Mouse (Mus musculus): ENCODE results near the gene Btrc. TPM values are rescaled to one million over a fixed set of nuclear protein-coding genes. Genes with fewer than 3 reads are reported as not detected.

Gene Btrc
- polyA plus RNA-seq, 1 experiment = 16.7 TPM

DNA sequence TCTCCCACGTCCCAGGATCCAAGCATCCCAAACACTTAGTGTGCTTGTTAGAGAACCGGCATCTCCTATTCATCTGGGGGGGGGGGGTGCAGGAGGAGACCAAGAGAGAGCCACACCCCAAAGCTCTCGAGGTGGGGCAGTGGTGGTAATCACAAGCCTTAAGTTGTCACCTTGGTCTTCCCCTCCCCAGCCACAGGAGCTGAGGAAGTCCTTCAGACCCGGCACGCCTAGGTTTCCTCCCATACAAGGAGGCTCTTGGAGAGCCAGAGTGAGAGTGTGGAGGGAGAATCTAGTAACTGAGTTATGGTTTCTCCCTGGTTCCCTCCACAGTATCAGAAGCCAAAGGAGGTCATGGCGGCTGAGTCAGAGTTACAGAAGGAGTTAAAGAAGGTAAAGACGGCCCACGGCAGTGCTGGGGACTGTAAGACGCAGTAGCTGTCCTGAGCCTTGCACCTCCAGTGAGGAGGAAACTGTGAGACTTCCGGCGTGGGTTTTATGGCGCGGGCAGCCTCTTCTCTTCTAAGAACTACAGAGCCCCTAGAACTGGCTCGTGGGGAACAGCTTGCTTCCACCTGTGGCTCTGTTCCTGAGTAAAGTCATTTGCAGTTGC is 213.7 kb downstream of the Btrc start:
- TF ChIP-seq POLR2A (IDR thresholded peaks at IDR 0.05; ENCODE audit: borderline replicate concordance, low read depth, low read length) = no peak
- no peak for TF ChIP-seq CTCF (IDR thresholded peaks at IDR 0.05; ENCODE audit: low read depth, low read length)
- Histone ChIP-seq H3K4me1 (ENCODE audit: control insufficient read depth, insufficient read depth, low read length) (peaks cover 23% of the 10 kb centered on the region), H3K4me3 (ENCODE audit: insufficient read depth, low read length) (no peak overlapping the region), H3K27ac (ENCODE audit: insufficient read depth, low read depth, low read length) (no peak overlapping the region)

DNA sequence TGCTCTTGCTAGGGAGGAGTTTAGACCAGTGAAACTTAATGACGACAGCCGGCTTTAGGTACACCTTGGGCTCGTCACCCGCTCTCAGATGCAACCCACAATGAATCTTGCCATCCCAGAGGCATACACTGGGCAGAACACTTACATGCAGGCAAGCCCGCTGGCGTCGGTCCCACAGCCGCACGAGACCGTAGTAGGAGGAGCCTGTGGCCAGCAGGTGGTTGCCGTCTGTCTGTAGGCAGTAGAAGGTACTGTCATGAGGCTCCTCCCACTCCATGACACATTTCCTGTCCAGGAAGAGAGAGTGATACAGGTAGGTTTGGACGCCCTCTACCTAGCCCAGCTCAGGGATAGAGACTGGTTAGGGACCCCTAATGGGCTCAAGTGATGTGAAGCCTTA is 215.4 kb downstream of the Btrc start:
- no peak overlapping the region for H3K4me3 ChIP-seq (ENCODE audit: insufficient read depth, low read length)
- TF ChIP-seq POLR2A (IDR thresholded peaks at IDR 0.05; ENCODE audit: borderline replicate concordance, low read depth, low read length) (no peak), CTCF (IDR thresholded peaks at IDR 0.05; ENCODE audit: low read depth, low read length) (no peak)
- H3K4me1 ChIP-seq (ENCODE audit: control insufficient read depth, insufficient read depth, low read length) = peaks cover 27% of the 10 kb centered on the region
- no peak overlapping the region for H3K27ac ChIP-seq (ENCODE audit: insufficient read depth, low read depth, low read length)

DNA sequence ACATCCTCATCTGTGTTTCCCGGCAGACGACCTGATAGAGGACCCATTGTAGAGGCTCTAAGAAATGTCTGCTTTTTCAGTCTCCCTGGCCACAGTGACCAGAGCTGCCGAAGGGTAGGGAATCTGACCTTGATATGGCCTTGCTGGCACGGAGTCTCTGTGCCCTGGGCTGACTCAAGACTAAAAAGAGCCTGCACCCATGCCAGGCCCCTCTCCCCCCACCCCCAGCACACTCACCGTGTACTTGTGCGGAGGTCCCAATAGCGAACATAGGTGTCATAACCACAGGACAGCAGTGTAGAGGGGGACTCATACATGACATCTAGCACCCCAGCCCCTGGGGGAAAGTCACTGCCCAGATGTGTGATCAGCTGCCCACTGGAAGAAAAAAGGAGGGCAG is 215.9 kb downstream of the Btrc start:
- H3K27ac ChIP-seq (ENCODE audit: insufficient read depth, low read depth, low read length) = no peak overlapping the region
- peaks cover 29% of the 10 kb centered on the region for H3K4me1 ChIP-seq (ENCODE audit: control insufficient read depth, insufficient read depth, low read length)
- TF ChIP-seq POLR2A (IDR thresholded peaks at IDR 0.05; ENCODE audit: borderline replicate concordance, low read depth, low read length) (no peak), CTCF (IDR thresholded peaks at IDR 0.05; ENCODE audit: low read depth, low read length) (no peak)
- H3K4me3 ChIP-seq (ENCODE audit: insufficient read depth, low read length) = no peak overlapping the region

Other genes starting within 250 kb of the Btrc start
- not detected in 2 replicates for gene Tlx1, start 213.1 kb upstream of the Btrc start, polyA plus RNA-seq (2012; ENCODE audit: insufficient read depth, insufficient read length, missing spikeins)
- not detected in 2 replicates for gene Lbx1, start 127.9 kb upstream of the Btrc start, polyA plus RNA-seq (2012; ENCODE audit: insufficient read depth, insufficient read length, missing spikeins)
- gene Poll, start 196.8 kb downstream of the Btrc start, polyA plus RNA-seq (2012; ENCODE audit: insufficient read depth, insufficient read length, missing spikeins) = 9.3 and 10.1 TPM in 2 replicates
- 35.3 and 36.0 TPM in 2 replicates for gene Gm17018, start 196.9 kb downstream of the Btrc start, polyA plus RNA-seq (2012; ENCODE audit: insufficient read depth, insufficient read length, missing spikeins)